Mouse (Mus musculus): ENCODE results near the gene Abcb9. TPM values are rescaled to one million over a fixed set of nuclear protein-coding genes. Genes with fewer than 3 reads are reported as not detected.
"Not testable (repeated sequence)": the region's sequence is repeated elsewhere in the genome, so short reads cannot be mapped to it uniquely, and the experiment has no call there.

Gene Abcb9
- total RNA-seq, 2 experiments from 2014 or later: 30.6 to 33.4 TPM

DNA sequence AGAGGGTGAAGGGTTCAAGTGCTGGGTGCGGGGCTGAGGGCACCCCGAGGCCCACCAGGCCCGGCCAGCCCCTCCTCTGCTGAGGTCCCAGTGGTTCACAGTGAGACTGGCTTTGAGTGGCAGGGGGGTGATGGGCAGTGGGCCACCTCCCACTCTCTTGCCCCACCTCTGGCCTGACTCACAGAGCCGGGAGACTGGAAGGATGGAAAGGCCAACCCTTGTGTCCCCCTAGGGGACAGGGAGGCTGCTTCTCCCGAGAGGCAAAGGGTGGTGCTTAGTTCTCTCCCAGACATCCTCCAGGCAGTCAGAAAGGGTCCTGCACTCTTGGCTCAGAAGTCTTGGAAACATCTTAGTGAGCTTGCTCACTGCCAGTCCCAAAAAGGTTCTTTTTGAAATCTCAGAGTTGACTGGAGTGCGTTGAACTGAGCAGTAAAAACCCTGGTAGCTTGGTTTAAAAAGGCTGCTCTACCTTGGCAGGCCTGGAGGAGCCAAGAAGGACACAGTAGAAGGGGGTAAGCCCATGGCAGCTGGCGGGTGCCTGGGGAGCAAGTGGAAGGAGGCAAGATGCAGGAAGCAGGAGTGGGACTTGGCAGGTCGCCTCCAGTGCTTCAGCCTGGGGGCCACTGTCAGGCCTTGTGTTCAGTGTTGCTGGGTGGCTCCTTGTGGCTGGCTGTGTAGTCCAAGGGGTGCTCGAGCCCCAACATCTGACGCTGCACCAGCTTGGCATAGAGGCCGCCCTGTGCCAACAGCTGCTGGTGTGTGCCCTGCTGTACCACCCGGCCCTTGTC lies 33.4 kb downstream of the Abcb9 start:
- no peak for DNase-seq (ENCODE audit: low spot score in 2 of 2)

DNA sequence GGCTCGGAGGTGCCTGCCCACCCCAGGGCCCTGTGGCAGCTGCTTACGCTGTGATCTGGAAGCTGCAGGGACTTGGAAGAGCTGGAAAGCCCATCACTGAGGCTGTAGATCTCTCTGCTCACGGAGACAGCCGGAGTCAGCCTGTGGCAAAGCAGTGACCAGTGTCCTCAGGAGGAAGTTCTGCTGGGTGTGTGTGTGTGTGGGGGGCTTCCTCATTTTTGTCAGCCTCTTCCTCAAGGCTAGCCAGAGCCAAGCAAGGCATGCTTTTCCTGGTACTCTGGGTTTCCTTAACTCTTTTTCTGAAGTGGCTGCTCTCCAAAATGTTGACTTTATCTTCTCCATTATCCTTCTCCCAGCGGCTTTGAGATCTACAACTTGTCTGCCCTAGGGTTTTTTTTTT lies 35.9 kb downstream of the Abcb9 start:
- no peak for DNase-seq (ENCODE audit: low spot score in 2 of 2)

DNA sequence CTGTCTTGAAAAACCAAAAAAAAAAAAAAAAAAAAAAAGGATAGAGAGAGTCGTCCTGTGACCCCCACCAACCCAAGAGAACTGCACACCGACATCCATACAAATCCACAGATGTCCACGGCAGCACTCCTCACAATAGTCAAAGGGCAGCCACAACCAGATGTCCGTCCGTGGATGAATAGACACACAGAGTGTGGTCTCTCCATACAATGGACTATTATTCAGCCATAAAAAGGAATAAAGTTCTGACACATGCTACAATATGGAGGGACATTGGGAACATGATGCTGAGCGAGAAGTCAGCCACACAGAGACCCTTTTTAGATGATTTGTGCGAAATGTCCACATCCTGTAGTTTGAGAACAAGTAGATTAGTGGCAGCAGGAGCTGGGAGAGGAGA lies 36.8 kb downstream of the Abcb9 start:
- DNase-seq (ENCODE audit: low spot score in 2 of 2): no peak

DNA sequence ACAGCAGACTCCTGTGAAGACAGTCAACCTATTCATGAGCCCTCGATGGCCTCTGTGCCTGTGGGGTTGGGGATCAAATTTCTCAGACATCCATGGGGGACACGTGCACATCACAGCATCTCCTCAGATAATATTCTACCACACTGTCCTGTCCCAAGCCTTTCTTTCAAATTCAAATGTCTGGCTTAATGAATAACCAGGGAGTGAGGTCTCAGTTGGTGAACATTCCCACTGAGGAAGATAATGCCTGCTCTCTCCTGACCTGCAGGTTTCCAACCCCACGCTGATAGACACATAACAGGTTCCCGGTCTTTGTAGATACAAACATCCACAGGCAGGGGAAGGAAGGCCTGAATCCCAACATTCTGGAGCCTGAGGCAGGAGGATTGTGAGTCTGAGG lies 38.6 kb downstream of the Abcb9 start:
- no peak for DNase-seq (ENCODE audit: low spot score in 2 of 2)

DNA sequence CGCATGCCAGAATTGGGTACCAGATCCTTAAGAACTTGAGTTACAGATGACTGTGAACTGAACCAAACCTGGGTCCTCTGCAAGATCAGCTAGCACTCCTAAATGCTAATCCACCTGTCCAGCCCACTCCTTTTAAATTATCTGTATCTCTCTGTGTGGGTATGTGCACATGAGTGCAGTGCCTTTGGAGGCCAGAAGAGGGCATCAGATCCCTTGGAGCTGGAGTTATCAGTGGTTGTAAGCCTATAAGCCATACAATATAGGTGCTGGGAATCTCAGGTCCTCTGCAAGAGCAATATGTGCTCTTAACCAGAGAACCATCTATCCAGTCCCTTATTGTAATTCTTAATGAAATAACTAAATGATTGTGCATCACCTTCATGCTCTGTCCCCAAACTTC lies 39.4 kb downstream of the Abcb9 start:
- DNase-seq (ENCODE audit: low spot score in 2 of 2): no peak

DNA sequence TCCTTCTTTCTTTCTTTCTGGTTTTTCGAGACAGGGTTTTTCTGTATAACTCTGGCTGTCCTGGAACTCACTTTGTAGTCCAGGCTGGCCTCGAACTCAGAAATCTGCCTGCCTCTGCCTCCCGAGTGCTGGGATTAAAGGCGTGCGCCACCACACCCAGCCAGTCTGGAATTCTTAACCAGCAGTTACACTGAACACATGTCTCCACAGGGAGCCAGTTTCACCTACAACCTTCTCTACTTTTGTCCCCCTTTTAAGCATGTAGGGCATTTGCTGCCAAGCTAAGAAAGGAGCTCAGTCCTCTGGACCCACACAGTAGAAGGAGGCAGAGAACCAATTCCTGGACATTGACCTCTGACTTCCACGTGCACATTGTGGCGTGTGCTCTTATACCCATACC lies 43.0 kb downstream of the Abcb9 start:
- not testable (repeated sequence) for DNase-seq (ENCODE audit: low spot score in 2 of 2)

DNA sequence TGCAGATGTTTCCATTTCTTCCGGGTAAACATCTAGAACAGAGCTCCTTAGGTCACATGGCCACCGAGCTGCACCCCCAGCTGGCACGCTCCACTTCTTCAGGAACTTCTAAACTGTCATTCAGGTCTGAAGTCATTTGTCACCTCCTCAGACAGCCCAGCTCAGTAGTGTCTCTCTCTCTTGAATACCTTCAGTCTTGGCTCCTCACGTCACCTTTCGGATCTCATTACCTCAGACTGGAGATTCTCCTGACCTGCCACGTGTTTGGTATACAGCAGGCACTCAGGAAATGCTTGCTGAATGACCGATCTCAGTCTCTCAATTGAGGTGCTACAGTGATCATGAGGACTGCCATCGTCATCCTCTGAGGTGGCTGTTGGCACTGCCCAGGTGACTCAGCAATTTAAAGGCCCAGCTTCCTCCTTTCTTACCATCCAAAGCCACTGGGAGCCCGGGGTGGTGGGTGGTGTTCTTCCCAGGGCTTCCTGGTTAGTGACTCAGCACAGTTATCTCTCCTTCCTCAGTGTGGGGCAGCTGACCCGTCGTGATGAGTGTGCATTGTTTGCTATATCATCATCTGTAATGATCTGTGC lies 43.6 kb downstream of the Abcb9 start:
- no peak for DNase-seq (ENCODE audit: low spot score in 2 of 2)

DNA sequence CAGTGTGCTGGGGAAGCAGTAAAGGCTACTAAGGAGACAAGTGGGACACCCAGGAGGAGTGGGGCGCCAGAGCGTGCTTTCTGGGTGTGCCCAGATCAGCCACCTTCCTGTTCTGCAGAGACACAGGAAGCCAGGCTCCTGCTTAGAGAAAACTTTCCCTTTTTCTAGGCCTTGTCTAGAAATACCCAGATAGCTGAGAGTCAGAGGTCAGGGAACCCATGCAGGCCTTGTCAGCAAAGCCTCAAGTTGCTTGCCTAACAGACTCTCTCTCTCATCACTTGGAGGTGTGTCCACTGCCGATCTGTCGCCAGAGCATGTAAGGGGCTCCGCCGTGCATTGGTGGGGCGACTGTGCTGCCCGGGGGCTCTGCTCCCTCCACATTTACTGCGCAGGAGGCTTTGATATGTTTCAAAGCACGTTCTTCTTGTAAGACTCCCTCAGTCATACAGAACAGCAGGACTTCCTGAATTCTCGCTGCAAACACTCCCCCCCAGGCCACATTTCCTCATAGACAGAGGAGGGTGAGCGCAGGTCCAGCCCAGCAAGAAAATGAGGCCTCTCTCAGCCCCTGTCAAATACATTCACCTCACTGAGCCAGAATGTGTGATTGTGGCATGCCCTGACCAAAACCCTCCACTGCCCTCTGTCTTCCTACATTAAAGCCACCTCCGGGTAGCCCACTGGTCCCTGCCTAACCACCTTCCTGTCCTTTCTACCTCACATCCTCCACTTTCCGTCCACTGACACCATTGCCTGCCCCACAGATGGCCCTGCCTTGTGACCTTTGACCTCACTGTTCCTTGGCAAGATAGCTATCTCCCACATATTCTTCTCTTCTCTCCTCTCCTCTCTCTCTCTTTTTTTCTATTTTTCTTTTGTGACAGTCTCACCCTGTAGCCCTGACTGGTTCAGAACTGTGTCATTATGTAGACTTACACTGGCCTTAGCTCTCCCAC lies 45.2 kb downstream of the Abcb9 start:
- no peak for DNase-seq (ENCODE audit: low spot score in 2 of 2)

DNA sequence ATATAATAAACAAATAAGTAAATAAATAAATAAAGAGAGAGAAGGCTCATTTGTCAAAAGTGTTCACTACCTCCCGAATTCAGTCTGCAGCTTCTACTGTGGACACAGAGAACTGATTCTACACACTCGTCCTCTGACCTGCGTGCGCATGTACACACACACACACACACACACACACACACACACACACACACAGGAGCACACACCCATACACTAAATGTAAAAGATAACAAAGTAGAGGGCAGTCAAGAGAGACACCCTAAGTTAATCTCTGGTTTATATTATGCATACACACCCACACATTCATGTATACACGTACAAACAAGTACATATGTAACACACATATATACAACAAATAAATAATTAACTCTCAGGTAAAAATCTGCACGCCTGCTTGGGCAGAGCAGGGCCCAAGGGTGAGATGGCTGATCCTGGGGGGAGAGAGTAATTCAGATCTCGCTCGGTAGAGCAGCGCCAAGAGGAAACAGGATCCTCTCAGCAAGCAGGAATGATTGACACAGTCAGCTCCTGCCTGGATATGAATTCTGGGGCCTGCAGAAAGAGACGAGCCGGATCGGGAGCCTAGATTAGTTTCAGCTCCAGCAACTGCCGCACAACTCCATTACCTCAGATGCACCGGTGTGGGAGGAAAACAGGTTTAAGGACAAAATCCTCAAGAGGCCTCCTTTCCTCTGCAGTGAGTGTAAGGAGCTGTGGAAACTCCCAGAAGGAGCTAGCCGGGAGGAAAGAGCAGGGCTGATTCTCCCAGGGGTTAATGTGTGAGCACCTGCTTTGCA lies 46.2 kb downstream of the Abcb9 start:
- no peak for DNase-seq (ENCODE audit: low spot score in 2 of 2)

DNA sequence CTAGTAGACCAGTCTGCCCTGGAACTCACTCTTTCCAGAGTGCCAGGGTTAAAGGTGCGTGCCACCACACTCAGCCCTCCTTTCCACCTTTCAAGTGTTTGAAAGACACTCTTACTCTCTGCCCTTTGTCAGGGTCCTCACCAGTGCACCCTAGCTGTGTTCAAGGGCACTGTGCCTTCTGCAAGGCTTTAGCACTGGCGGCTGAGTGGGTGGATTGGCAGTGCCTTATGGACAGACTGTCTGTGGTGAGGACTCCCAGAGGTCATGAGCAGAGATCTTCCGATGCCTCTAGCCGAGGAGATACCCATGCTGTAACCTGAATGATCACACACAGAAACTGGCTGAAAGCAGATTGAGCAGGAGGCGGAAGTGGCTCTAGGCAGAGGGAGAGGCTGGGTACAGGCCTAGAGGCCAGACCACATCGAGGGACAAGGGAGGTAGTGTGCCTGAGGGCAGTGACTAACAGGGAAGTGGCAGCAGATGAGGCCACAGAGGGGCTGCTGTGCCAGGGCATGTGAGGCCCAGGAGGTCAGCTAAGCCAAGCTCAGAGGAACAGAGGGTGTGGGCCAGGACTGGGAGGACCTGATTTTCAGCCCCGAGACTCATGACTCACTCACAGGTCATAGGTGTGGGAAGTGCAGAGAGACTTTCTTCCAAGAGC lies 48.7 kb downstream of the Abcb9 start:
- no peak for DNase-seq (ENCODE audit: low spot score in 2 of 2)

DNA sequence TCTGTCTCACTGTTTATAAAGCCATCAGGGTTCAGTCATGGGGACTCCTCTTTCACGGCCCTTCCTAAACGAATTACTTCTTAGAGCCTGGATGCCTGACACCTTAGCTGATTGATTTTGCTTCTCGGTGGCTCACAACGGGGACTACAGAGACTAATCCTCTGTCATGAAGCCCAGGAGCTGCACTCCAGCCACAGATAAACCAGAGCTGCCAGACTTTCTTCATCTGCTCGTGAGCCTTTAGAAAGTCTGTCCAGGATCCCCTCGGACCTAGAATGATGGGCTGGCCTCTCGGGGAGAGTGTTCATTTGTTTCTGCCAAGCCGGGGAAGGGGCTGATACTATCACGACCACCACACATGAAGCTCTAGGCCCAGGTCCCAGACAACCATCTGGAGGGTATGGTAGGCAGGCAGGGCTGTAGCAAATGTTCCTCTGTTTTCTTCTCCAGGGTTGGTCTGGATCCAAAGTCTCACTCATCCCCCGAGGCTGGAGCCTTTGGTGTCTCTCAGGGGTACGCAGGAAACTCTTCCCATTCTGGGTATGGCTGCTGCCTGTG lies 50.1 kb downstream of the Abcb9 start:
- DNase-seq (ENCODE audit: low spot score in 2 of 2): peak in 1 of 2 experiments; percentile 67

DNA sequence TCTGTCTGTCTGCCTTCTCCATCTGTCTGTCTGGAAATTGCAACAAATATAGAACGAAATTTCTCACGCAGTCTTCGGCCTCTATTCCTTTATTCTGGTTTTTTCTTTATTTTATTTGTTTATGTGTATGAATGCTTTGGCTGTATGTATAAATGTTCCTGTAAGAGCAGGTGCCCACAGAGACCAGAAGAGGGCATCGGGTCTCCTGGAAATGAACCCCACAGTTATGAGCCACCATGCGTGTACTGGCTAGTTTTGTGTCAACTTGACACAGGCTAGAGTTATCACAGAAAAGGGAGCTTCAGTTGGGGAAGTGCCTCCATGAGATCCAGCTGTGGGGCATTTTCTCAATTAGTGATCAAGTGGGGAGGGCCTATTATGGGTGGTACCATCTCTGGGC lies 51.6 kb downstream of the Abcb9 start:
- no peak for DNase-seq (ENCODE audit: low spot score in 2 of 2)

DNA sequence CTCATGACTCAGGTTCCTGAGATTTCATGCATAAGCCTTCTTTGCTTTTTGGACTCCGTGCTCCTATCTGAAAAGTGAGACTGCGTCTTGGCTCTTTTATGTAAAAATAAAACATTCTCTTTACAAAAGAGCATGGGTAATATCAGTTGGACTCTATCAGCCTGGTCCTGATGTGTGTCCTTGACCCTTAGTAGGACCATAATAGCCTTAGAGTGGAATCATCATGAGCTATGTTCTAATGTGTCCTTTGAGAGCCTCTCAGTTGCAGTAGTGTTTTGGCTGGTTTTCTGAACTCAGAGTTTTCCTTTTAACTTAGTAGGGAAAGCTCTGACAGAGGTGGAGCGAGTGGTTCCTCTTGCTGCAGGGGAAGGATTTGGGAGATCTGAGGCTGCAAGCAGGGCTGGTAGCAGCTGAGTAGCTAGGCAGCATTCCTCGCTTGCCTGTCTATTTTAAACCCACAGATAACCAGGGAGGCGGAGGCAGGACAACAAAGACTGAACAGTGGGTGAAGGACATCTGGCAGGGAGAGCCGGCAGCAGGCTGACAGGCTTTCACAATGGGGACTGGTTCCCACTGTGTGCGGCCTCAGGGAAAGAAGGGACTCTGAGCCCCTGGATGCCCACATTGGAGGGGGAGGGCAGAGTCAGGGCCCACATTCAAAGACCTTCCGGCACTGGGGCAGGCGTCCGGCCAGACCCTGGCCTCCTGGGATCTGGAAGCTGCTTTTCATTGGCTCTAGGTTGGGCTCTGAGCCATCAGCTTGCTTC lies 52.2 kb downstream of the Abcb9 start:
- peak; percentile 86 to 94 for DNase-seq (ENCODE audit: low spot score in 2 of 2)

DNA sequence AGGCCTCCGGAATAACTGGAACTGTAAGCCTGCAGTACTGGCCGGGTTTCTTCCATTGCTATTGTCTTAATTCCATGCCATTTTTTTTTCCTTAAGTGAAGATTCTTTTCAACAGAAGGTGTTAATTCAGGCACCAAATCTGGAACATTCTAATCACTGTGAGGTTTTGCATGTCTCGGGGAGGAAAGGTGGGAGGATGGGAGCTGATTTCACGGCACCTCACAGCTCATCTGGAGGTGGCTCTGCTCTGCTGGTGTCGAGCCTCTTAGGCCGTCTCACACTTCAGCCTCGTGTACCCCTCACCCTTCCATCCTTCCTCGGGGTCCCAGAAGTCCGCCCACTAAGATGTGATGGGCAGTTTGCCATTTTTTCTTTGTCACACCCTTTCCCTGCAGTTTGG lies 54.5 kb downstream of the Abcb9 start:
- no peak for DNase-seq (ENCODE audit: low spot score in 2 of 2)

DNA sequence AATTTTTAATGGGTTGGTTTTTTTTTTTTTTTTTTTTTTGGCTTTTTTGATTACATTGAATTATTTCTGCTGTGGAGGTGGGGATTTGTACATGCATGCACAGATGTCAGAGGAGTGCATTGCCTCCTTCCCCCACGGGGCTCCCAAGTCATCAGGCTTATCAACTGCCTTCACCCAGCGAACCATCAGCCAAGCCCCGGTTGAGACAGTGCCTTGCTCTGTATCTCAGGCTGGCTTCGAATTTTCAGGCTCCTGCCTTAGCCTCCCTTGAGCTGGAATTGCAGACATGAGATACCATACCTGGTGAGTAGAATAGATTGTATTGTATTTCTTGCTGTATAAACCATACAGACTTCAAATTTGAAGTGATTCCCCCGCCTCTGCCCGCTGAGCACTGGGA lies 56.0 kb downstream of the Abcb9 start:
- no peak for DNase-seq (ENCODE audit: low spot score in 2 of 2)

DNA sequence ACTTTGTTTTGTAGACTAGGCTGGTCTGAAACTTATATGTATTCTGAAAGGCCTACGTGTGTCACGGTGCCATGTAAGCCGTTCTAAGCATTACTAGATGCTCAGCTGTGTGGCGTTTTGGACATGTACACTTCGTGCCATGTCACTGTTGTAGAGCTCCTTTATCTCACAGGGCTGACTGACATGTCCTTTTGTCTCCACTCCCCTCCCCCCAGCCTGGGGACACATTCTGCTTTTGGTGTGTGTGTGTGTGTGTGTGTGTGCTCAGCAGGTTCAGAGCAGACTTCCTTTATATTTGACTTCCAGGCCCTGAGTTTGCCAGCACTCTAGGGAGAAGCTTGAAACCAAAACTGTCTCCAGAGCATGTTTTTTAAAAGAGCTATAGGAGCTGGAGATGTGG lies 58.8 kb downstream of the Abcb9 start:
- no peak for DNase-seq (ENCODE audit: low spot score in 2 of 2)

DNA sequence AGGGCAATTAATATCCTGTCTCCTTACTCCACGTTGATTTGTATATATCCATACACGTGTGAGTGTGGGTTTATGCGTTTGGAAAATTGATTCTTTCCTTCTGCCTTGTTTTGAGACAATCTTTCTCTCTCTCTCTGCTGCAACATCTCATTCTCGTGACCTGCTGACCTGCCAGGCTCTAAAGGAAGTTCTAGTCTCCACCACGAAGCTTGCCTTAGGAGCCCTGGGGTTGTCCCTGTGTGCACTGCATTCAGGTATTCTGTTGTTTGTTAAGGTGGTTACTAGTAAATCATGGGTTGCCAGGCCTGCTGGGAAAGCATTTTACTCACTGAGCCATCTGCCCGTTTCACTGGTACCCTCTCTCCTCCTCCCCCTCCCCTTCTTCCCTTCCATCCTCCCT lies 59.3 kb downstream of the Abcb9 start:
- no peak for DNase-seq (ENCODE audit: low spot score in 2 of 2)

DNA sequence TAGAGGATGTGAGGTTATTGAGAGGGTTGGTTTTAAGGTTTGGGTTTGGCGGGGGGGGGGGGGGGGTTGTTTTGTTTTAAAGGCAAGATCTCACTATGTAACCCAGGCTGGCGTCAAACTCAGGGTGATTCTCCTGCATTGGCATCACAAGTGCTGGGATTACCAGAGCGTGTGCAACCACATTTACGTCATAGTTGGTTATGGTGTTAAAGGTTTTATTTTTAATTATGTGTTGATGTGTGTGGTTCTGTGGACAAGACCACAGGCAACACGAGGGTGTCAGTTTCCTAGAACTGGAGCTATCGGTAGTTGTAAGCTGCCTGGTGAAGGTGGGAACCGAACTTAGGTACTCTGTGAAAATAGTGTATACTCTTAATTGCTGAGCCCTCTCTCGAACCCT lies 59.8 kb downstream of the Abcb9 start:
- DNase-seq (ENCODE audit: low spot score in 2 of 2): no peak

DNA sequence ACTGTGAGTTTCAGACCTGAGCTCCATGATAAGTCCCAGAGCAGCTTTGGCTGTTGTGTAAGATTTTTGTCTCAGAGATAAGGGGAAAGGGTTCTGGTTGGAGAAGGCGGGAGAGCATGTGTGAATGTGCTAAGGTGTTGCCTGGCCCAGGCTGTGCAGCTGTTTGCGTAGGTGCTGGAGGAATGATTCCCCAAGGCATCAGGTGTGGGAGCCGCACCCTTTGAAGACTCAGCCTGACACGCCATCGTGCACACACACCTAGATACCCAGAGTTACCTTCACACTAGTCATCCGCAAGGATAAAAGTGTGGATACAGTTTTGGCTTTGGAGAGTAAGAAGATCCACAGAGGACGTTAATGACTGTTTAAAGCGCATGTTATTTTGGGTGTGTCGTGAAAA lies 60.2 kb downstream of the Abcb9 start:
- no peak for DNase-seq (ENCODE audit: low spot score in 2 of 2)

DNA sequence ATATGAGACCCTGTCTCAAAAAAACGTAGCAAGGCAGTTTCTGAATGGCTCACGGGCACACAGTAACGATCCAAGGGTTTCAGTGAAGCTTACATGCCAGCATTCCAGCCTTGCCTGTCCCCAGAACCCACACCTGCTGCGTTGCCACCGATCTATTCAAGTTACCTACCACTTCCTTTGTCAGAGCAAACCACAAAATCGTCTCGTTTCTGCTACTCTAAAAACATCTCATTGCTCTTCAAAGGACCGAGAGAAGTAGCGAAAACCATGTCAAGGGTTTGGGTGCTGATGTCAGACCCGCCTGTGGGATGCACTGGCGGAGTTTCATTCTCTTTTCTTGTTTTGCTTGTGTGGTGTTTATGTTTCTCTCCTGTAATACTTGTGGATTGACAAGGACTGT lies 61.1 kb downstream of the Abcb9 start:
- DNase-seq (ENCODE audit: low spot score in 2 of 2): no peak
